Comparison of ENCODE assay signal across 28 mouse cellular contexts in genomic region chr1:92852450-92852849, GRCm38 (mm10). TPM values are rescaled to one million over a fixed set of nuclear protein-coding genes. Genes with fewer than 3 reads are reported as not detected.
DNase-seq lines count a peak whose midpoint lies in the region; ATAC-seq and TF ChIP-seq lines count a peak whose summit lies in the region.
"Had no signal": no experiment of that assay in that cellular context is flagged by ENCODE, and none has a peak within 500 bp of the region (broad histone marks: within the 10 kb centered on the region; RNA-seq: fewer than 3 reads in every experiment).

No protein-coding gene starts in this region.

- H3K4me2 ChIP-seq in heart, embryonic 12.5 days, result no peak overlapping the region
- peak overlapping the region; percentile 5; the same call in 1 of the 2 replicates for H3K4me2 ChIP-seq in midbrain, embryonic 16.5 days (ENCODE audit: low read length)
- no peak overlapping the region for H3K4me2 ChIP-seq in midbrain, embryonic 14.5 days (ENCODE audit: low read length)
- H3K4me2 ChIP-seq: forebrain, embryonic 13.5 days had no signal

- 72% methylated on average over 2 of the region's 2 CpGs for WGBS in heart, embryonic 12.5 days
- WGBS in midbrain, embryonic 16.5 days, result 97% methylated on average over 2 of the region's 2 CpGs
- 92% methylated on average over 2 of the region's 2 CpGs for WGBS in midbrain, embryonic 14.5 days
- WGBS in kidney, adult 2 months, result 93% methylated on average over 2 of the region's 2 CpGs

- no peak for TF ChIP-seq POLR2A in kidney, adult 2 months (IDR thresholded peaks at IDR 0.05; ENCODE audit: low read depth, low read length)

- no peak for ATAC-seq in heart, embryonic 12.5 days (ENCODE audit: insufficient number of reproducible peaks, low FRiP score)
- no peak for ATAC-seq in midbrain, embryonic 16.5 days
- no peak for ATAC-seq in midbrain, embryonic 14.5 days (ENCODE audit: low FRiP score, low TSS enrichment)
- ATAC-seq: activated CD4-positive, CD25-positive, alpha-beta regulatory T cell, adult 4 months; forebrain, embryonic 13.5 days; intestine, embryonic 16.5 days had no signal

- intact Hi-C loops in gastrocnemius, adult 2 months (cut with DNase I), result no loop called here
- intact Hi-C loops in heart, postnatal 25 days (cut with DNase I), result no loop called here

- TF ChIP-seq CTCF in gastrocnemius, adult 2 months (IDR thresholded peaks at IDR 0.05), result no peak
- no peak for TF ChIP-seq CTCF in kidney, adult 2 months (conservative IDR thresholded peaks at IDR 0.05; ENCODE audit: insufficient read depth, insufficient read length, low read depth, low read length)

- 0 out of 2 replicates have a peak overlapping the region, but pooled peaks have one; percentile 5 for H3K9ac ChIP-seq in heart, embryonic 12.5 days
- H3K9ac ChIP-seq in midbrain, embryonic 16.5 days (ENCODE audit: low read depth, low read length), result no peak overlapping the region
- no peak overlapping the region for H3K9ac ChIP-seq in midbrain, embryonic 14.5 days (replicated peaks; ENCODE audit: low read length)
- H3K9ac ChIP-seq: liver, embryonic 14.5 days had no signal

- H3K36me3 ChIP-seq in heart, embryonic 12.5 days, result peaks cover 36% of the 10 kb centered on the region
- peaks cover 30% of the 10 kb centered on the region for H3K36me3 ChIP-seq in midbrain, embryonic 16.5 days (ENCODE audit: control insufficient read depth, insufficient read depth, low read length)
- peaks cover 55% of the 10 kb centered on the region for H3K36me3 ChIP-seq in midbrain, embryonic 14.5 days (ENCODE audit: control insufficient read depth, insufficient read depth, low read length)
- H3K36me3 ChIP-seq in kidney, adult 2 months (ENCODE audit: control insufficient read depth, insufficient read depth, low read length), result no peaks in the 10 kb centered on the region

- H3K4me3 ChIP-seq in gastrocnemius, adult 2 months, result no peak overlapping the region
- no peak overlapping the region for H3K4me3 ChIP-seq in heart, embryonic 12.5 days
- no peak overlapping the region for H3K4me3 ChIP-seq in midbrain, embryonic 16.5 days (ENCODE audit: low read depth, low read length)
- no peak overlapping the region for H3K4me3 ChIP-seq in midbrain, embryonic 14.5 days (replicated peaks; ENCODE audit: low read depth, low read length)
- H3K4me3 ChIP-seq in kidney, adult 2 months (ENCODE audit: insufficient read depth, low read depth, low read length), result no peak overlapping the region
- H3K4me3 ChIP-seq: forebrain, embryonic 13.5 days had no signal

- no peaks in the 10 kb centered on the region for H3K9me3 ChIP-seq in heart, embryonic 12.5 days (replicated peaks)
- no peaks in the 10 kb centered on the region for H3K9me3 ChIP-seq in midbrain, embryonic 16.5 days (replicated peaks; ENCODE audit: control insufficient read depth, low read length, poor library complexity, severe bottlenecking)
- no peaks in the 10 kb centered on the region for H3K9me3 ChIP-seq in midbrain, embryonic 14.5 days (ENCODE audit: control insufficient read depth, low read length)
- H3K9me3 ChIP-seq: forebrain, embryonic 13.5 days had no signal

- peaks cover 23% of the 10 kb centered on the region for H3K27me3 ChIP-seq in heart, embryonic 12.5 days (replicated peaks)
- no peaks in the 10 kb centered on the region for H3K27me3 ChIP-seq in midbrain, embryonic 16.5 days (ENCODE audit: control insufficient read depth, insufficient read depth, low read depth, low read length)
- no peaks in the 10 kb centered on the region for H3K27me3 ChIP-seq in midbrain, embryonic 14.5 days (ENCODE audit: control insufficient read depth, insufficient read depth, low read length)
- no peaks in the 10 kb centered on the region for H3K27me3 ChIP-seq in kidney, adult 2 months (replicated peaks; ENCODE audit: control insufficient read depth, insufficient read depth, low read length)
- H3K27me3 ChIP-seq: forebrain, embryonic 13.5 days had no signal

- H3K27ac ChIP-seq in gastrocnemius, adult 2 months, result peak overlapping the region; percentile 5; the same call in 1 of the 2 replicates
- no peak overlapping the region for H3K27ac ChIP-seq in heart, embryonic 12.5 days (ENCODE audit: poor library complexity, severe bottlenecking)
- no peak overlapping the region; the same call in 1 of the 2 replicates for H3K27ac ChIP-seq in midbrain, embryonic 16.5 days (ENCODE audit: low read length)
- no peak overlapping the region for H3K27ac ChIP-seq in midbrain, embryonic 14.5 days (replicated peaks; ENCODE audit: low read depth, low read length)
- no peak overlapping the region for H3K27ac ChIP-seq in kidney, adult 2 months (ENCODE audit: insufficient read depth, low read depth, low read length)
- H3K27ac ChIP-seq: forebrain, embryonic 13.5 days; liver, embryonic 14.5 days; macrophage had no signal

- H3K4me1 ChIP-seq in heart, embryonic 12.5 days (replicated peaks), result peaks cover 53% of the 10 kb centered on the region
- H3K4me1 ChIP-seq in midbrain, embryonic 16.5 days (ENCODE audit: control insufficient read depth, insufficient read depth, low read length), result peaks cover 32% of the 10 kb centered on the region
- H3K4me1 ChIP-seq in midbrain, embryonic 14.5 days (ENCODE audit: control insufficient read depth, insufficient read depth, low read length), result peaks cover 21% of the 10 kb centered on the region
- no peaks in the 10 kb centered on the region for H3K4me1 ChIP-seq in kidney, adult 2 months (ENCODE audit: control insufficient read depth, insufficient read depth, low read length)

- no peak for DNase-seq in gastrocnemius, adult 2 months
- DNase-seq in gastrocnemius, postnatal 25 days, result no peak
- DNase-seq in heart, postnatal 25 days (ENCODE audit: low spot score), result no peak
- DNase-seq in midbrain, embryonic 14.5 days, result no peak
- no peak for DNase-seq in kidney, adult 2 months
- no peak for DNase-seq in adrenal gland, postnatal 25 days
- DNase-seq: adrenal gland, adult 8-10 months; cerebellum, adult 11 months; cerebellum, adult 9-10 months; cerebellum, postnatal 36 days; gastrocnemius, postnatal 14 days; kidney, adult 9 months; kidney, postnatal 10 days; layer of hippocampus, adult 9-11 months; liver; lung, adult 2 months; lung, postnatal 10 days; thymus, adult 2 months; thymus, postnatal 36 days had no signal

RNA-seq across cellular contexts. Expression of gene Gpc1, which starts 21.0 kb away (rescaled TPM):
- 100 to 1,000 TPM; 214 to 256 TPM for total RNA-seq in gastrocnemius, adult 2 months (2021)
- total RNA-seq in gastrocnemius, postnatal 25 days (2021), result 100 to 1,000 TPM; 246 to 275 TPM
- polyA plus RNA-seq in heart, embryonic 12.5 days (2016; fragmentation: Nextera tagmentation; extraction: Ambion mirVana), result 67.2 and 70.3 TPM in 2 replicates
- 100 to 1,000 TPM; 366 to 368 TPM for total RNA-seq in heart, postnatal 25 days (2021)
- 49.3 and 54.6 TPM in 2 replicates for polyA plus RNA-seq in midbrain, embryonic 16.5 days (2015; fragmentation: Nextera tagmentation; extraction: Ambion mirVana)
- polyA plus RNA-seq in midbrain, embryonic 14.5 days (2014; fragmentation: Nextera tagmentation; extraction: Ambion mirVana), result 64.8 and 65.7 TPM in 2 replicates
- polyA plus RNA-seq in kidney, adult 2 months (2012; rRNA removed), result 21.8 and 24.0 TPM in 2 replicates
- 66.0 and 69.4 TPM in 2 replicates for total RNA-seq in adrenal gland, postnatal 25 days (2021)

RNA-seq across cellular contexts. Expression of gene Ankmy1, which starts 50.3 kb away (rescaled TPM):
- under 1 TPM in 1 of 2 experiments, not detected in 1; 0.06 TPM for total RNA-seq in gastrocnemius, adult 2 months (2021)
- not detected for total RNA-seq in gastrocnemius, postnatal 25 days (2021)
- polyA plus RNA-seq in heart, embryonic 12.5 days (2016; fragmentation: Nextera tagmentation; extraction: Ambion mirVana), result 0.17 and 0.18 TPM in 2 replicates
- total RNA-seq in heart, postnatal 25 days (2021), result not detected
- polyA plus RNA-seq in midbrain, embryonic 16.5 days (2015; fragmentation: Nextera tagmentation; extraction: Ambion mirVana), result 0.63 and 0.82 TPM in 2 replicates
- polyA plus RNA-seq in midbrain, embryonic 14.5 days (2014; fragmentation: Nextera tagmentation; extraction: Ambion mirVana), result 1.6 and 2.6 TPM in 2 replicates
- polyA plus RNA-seq in kidney, adult 2 months (2012; rRNA removed), result 0.65 and 0.75 TPM in 2 replicates
- 0.52 and 1.5 TPM in 2 replicates for total RNA-seq in adrenal gland, postnatal 25 days (2021)
- total RNA-seq: heart, adult 18-20 months; monocyte, adult 5-6 weeks had no signal

RNA-seq across cellular contexts. Expression of gene Dusp28, which starts 54.3 kb away (rescaled TPM):
- 10 to 100 TPM; 21.8 to 24.9 TPM for total RNA-seq in gastrocnemius, adult 2 months (2021)
- total RNA-seq in gastrocnemius, postnatal 25 days (2021), result 10 to 100 TPM; 22.6 to 24.5 TPM
- polyA plus RNA-seq in heart, embryonic 12.5 days (2016; fragmentation: Nextera tagmentation; extraction: Ambion mirVana), result 10.3 and 11.0 TPM in 2 replicates
- total RNA-seq in heart, postnatal 25 days (2021), result 10 to 100 TPM; 11.9 to 13.2 TPM
- 16.6 and 17.5 TPM in 2 replicates for polyA plus RNA-seq in midbrain, embryonic 16.5 days (2015; fragmentation: Nextera tagmentation; extraction: Ambion mirVana)
- polyA plus RNA-seq in midbrain, embryonic 14.5 days (2014; fragmentation: Nextera tagmentation; extraction: Ambion mirVana), result 14.2 and 14.4 TPM in 2 replicates
- 36.6 and 42.6 TPM in 2 replicates for polyA plus RNA-seq in kidney, adult 2 months (2012; rRNA removed)
- 11.2 and 15.2 TPM in 2 replicates for total RNA-seq in adrenal gland, postnatal 25 days (2021)

RNA-seq across cellular contexts. Expression of gene Rnpepl1, which starts 58.1 kb away (rescaled TPM):
- 10 to 100 TPM; 69.9 to 74.9 TPM for total RNA-seq in gastrocnemius, adult 2 months (2021)
- 10 to 100 TPM; 64.0 to 66.5 TPM for total RNA-seq in gastrocnemius, postnatal 25 days (2021)
- polyA plus RNA-seq in heart, embryonic 12.5 days (2016; fragmentation: Nextera tagmentation; extraction: Ambion mirVana), result 37.2 and 38.9 TPM in 2 replicates
- total RNA-seq in heart, postnatal 25 days (2021), result 10 to 100 TPM; 77.8 to 77.9 TPM
- polyA plus RNA-seq in midbrain, embryonic 16.5 days (2015; fragmentation: Nextera tagmentation; extraction: Ambion mirVana), result 26.5 and 28.4 TPM in 2 replicates
- 26.8 and 34.9 TPM in 2 replicates for polyA plus RNA-seq in midbrain, embryonic 14.5 days (2014; fragmentation: Nextera tagmentation; extraction: Ambion mirVana)
- 161 and 199 TPM in 2 replicates for polyA plus RNA-seq in kidney, adult 2 months (2012; rRNA removed)
- total RNA-seq in adrenal gland, postnatal 25 days (2021), result 93.6 and 108 TPM in 2 replicates
